Mouse (Mus musculus): ENCODE results near the gene Chid1.

Gene Chid1

DNA sequence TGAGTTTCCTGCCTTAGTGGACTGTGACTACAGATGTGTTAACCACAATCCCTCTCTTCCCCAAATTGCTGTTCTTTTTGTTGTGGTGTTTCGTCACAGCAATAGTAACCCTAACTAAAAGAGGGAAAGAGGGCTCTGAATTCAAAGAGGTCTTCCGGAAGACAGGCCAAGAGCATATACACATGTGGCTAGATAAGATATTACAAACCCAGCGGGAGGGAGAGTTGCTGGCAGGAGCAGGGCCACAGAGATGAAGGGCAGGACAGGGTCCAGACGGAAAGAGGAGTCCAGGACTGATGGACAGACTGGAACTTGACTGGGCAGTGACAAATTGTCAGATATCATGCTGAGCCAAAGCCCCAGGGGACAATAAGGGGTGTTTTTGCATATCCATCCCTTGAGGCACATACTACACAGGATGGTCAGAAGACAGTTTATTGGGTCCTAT, 18.7 kb upstream of the Chid1 start:
- DNase-seq: no peak

DNA sequence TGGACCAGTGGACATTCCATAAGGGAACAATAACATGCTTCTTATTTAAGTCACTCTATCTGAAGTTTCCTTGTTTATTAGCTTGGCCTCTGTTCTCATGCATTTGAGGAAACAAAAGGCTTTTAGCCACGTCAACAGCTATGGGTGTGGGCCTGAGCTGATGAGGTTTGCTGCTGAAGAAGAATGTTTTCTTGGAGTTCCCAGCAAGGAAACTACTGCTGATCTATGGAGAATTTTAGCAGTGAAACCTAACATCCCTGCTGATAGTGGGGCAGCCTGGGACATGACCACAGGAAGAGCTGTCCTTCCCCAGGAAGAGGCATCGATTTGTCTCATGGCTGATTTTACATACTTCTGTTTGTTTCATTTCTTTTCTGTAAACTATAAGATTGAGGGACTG, 10.8 kb upstream of the Chid1 start:
- no peak for DNase-seq

DNA sequence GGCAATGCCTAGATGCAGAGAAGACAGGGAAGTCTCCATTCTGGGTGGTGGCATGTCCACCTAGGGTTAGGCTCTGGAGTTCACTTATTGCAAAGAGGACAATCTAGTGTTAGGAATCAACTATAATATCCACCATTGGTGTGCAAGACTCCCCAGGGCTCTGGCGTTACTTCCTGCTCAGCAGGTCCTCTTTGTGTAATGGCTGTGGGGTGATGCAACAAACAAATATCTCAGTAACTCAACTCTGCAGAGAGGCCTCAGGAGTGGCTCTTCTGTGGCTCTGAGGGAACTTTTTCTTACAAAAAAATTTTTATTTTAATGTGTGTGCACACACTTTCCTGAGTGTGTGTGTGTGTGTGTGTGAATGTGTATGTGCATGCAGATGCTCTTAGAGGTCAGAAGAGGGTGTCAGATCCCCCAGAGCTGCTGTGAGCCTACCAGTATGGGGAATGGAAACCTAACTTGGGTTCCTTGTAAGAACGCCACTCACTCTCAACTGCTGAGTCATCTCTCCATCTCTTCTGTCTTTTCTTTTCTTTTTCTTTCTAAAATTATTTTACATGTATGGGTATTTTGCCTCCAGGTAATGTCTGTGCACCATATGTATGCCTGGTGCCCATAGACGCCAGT, 9.9 kb upstream of the Chid1 start:
- DNase-seq: no peak

DNA sequence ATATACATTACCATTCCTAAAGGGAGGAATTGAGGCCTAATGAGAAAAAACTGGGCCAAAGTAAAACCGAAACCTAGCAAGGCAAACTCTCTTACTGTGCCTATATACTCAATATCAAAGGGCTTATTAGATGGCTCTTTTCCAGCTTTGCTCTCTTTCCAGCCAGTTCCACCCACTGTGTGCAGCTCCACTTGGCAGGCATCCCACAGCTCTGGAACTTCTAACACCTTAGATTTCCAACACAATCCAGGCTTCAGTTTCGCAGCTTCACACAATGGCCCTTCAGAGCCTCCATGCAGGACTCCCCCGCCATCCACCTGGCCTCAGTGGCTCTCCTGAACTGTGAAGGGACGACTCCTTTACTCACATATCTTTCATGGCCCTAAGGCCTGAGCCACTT, 5.0 kb upstream of the Chid1 start:
- DNase-seq: peak; percentile 54 to 61

DNA sequence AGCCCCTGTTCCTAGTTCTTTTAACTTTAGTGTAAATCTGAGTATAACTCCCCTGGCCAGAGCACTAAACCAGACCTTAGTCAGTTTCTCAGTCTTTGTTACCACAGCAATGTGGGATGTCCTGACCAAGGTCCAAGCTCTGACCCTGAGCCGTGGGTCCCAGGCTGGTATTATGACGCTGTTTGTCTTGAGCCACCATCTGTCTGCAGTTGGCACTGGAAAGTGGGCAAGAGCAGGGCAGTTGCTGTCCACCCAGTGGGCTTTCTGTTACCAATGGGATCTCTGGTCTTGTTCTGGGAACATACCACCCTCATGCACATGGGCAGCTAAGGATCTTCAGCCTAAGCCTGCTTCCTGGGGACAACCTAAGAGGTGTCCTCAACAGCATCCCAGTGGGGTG, 2.9 kb upstream of the Chid1 start:
- peak in 1 of 2 experiments; percentile 35 for DNase-seq

DNA sequence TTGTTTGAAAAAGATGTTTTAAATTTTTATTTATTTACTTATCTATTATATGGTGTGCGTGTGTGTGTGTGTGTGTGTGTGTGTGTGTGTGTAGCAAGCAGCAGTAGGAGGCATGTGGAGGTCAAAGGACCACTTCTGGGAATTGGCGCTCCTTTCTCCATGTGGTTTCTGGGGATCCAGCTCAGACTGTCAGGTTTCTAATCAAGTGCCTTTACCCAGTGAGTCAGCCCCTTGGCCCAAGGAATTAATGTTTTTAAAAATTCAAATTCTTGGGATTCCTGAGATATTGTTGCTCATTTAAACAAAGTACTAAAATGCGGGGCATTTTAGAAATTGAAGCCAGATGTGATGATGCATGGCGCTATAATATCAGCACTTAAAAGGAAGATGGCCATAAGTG, 2.0 kb upstream of the Chid1 start:
- DNase-seq: no peak

DNA sequence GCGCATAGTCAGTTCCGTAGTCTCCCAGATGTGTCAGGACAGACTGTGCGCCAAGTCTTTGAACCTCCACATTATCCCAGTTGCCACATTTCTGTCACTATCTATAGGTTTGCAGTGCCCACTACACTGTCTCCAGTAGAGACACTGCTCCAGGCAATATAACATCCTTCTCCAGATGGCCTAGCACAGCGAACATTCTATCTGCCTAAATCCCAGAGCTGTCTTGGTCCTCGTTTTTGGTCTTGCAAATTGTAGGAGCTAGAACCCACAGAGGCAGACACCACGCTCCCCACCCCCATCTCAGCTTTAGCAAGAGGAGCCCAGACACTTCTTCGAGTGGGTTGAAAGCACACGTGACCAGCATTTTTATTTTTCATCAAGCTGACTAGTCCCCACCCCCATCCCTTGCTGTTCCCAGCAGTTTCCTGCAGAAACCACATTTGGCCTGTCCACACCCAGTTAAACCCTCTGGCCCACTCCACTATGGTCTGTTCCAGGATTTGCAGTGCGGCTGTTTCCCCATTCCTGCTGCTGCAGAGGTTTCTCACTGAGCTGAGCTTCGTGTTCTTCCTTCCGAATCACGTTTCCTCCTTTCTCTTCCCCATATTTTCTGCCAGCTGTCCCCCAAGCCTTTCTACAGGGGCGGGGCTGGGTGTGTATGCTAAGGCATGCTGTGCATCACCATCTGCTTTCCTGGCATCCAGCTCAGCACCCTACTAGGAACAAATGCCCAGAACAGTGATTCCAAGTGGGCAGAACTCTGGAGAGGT, 840 bp upstream of the Chid1 start:
- DNase-seq: peak; percentile 92 to 93

DNA sequence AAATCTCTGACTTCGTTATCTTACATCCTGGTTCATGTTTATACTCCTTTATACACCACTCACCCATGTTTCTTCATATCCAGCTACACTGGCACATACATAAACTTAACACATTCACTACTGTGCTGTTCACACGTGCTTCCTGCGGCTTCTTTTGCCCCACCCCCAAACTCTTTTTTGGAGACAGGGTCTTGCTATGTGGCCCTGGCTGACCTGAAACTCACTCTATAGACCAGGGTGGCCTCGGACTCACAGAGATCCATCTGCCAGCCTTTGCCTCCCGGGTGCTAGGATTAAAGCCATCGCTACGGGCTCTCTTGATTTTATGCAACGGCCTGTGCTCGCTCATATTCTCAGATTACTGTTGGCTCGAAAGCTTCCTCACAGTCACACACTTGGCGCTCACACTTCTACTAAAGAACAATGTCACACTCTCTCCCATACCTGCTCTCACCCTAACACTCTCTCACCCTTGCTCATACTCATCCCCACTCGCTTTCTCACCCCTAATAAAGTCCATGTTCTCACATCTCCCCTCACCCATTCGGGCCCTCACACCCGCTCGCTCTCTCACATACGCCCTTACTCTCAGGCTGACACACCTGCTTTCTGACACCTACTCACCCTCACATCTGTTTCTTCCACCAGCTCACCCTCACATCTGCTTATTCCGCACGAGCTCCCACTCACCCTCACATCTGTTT, 653 bp downstream of the Chid1 start:
- peak in 1 of 2 experiments; percentile 26 for DNase-seq

DNA sequence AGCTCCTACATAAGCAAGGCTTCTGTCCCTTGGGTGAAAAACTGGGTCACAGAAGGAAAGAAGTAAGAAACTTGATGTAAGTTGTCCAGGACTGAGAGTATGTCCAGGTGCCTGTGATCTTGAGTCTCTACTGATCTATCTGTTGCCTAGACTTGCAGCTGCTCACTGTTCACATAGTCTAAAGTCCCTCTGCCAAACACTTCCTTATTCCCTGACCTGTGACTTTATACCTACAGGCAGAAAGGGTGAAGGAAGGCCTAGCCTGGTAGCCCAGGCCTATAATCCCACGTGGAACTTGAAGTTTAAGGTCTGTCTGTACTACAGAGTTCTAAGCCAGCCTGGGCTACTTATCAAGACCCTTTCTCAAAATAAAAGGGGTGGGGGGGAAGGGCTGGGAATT, 4.1 kb downstream of the Chid1 start:
- no peak for DNase-seq

DNA sequence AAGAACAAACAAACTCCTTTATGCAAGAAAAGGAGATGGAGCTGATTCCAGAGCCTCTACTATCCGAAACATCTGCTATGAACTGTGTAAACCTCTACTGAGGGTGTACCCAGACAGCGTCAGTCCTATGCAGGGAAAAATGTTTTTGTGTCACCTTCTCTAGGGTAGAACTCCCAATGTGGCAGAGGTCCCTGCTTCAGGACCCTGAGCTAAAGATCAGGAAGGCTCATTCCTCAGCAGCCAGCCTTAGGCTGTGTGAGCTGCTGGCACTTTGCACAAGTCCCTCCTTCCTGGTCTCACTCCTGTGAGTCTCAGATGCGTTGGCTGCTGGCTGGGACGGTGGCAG, 14.1 kb downstream of the Chid1 start:
- no peak for DNase-seq

DNA sequence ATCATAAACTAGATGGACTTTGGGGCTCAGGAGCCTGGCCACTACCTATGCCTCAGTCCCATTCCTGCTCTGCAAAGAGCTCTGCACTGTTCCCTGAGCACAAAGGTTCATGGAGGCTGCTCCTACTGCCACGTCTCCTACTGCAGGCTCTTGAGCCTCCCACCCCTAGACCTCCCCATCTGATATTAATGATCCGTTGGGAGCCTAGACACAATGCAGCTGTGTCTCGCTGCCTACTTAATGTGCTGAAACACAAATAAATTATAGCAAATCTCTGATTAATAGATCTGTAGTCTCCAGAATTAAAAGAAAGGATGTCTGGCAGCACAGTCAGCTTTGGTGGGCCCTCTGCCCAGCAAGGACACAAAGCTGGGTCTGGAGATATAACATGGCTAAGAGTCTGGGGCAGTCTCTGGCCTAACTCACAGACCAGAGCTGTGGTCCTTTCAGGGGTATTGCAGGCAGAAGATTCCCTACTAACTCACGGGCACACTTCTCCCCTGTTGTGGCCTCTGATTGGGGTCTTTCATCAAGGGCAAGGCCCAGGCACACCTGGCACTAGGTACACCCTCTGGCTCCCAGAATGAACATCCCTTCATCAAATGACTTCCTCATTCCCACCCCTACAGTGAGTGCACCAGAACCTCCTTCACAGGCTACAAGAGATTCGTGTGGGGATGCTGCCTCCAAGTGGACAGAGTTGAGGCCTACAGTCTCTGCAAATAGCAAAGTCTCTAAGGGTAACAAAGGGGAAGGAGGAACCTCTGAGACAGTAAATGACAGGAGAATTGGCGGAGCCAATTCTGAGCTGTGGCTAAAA, 14.7 kb downstream of the Chid1 start:
- DNase-seq: peak; percentile 87 to 88

DNA sequence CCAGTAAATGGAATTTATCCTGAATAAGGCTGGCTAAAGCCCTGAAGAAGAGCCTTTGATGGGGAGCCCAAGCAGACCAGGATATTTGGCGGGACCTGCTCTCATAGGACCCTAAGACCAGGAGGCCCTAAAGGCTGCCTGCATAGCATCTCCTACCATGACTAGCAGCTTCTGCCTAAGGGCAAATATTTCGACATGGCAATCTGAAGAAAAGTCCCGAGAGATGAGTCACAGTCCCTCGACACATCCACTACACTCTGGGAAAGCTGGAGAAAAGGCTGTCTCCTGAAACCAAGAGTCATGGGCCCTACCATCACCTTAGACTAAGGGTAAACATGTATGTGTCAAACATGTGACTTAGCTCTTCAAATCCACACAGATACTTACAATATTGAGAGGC, 15.4 kb downstream of the Chid1 start:
- no peak for DNase-seq

DNA sequence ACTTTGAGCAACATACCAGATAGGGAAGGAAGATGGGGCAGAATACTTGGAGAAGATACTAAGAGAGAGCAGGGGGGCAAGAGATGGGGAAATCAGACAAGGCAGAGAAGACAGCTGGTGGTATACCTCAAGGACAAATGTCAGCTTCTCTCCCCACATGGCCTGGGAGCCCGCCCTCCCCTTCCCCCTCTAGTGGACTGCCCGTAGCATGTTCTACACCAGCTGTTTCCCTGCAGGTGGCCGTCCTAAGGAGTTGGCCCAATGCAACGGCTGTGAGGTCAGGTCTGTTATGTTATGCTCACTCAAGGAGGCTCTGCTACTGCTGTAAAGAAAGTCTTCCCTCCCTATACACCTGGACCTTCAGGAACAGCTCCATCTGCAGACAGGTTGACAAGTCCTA, 16.6 kb downstream of the Chid1 start:
- peak in 1 of 2 experiments; percentile 29 for DNase-seq

DNA sequence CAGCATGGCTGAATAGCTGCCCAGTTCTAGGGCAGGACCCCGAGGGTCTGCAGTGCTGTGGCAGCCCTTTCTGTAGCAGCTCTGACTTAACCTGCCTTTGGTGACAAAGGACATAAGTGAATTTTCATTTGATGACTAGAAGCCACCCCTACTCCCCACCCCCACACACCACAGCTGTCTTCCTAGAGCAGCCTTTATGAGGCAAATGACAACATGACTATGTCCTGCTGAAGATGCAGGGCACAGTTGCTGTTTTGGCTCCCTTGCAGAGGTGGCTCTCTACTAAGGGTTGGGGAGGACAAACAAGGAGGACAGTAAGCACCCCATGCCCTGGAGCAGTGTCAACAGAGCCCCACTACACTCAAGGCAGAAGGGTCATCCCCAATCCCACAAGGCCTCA, 19.9 kb downstream of the Chid1 start:
- no peak for DNase-seq

DNA sequence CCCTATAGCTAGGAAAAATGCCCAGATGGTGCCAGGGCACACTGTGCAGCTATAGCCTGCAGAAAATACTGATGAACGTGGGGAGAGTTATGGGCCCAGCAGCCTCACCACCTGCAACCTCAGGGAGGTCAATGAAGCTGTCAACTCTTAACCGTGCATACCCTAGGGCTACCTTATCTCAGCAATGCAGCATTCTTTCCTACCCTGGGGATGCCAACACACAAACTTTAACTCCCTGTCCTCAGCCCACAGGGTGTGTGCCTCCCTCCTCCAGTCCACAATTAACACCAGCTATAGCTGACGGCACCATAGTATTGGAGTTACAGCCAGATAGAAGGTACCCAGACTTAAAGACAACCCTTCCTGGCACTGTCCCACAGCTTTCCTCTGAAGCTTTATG, 20.7 kb downstream of the Chid1 start:
- no peak for DNase-seq

DNA sequence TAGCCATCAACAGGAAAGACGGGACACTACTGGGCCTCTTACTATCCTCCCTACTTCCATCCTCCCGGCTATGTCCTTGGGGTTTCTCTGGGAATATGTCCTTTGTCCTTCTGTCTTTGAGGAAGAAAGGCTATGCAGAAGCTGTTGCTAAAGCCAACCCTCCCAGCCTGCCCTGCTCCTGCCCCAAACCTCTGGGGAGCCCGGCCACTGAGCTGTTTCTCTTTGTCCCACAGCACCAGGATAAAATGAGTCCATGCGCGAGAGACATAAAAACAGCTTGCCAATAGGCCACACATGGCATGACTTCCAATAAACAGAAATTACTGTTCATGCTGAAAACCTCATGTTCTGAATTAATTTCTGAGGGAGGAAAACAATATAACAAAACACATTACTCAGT, 21.4 kb downstream of the Chid1 start:
- no peak for DNase-seq

DNA sequence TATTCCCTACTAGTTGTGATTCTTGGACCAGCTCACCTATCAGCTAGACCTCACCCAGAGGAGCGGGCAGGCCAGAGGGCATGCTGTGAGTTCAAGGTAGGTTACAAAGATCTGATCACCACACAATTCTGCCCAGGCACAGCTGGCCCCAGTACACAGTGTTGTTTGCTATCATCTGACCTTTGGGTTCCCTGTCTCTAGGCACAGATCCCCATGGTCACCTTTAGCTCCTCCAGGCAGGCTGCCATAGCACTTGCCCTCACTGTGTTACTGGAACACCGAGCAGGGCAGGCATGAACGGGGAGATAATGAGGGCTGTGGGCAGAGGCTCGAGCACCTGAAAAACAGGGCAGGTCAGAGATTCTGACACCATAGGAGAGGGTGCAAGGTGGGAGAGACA, 22.0 kb downstream of the Chid1 start:
- DNase-seq: no peak

DNA sequence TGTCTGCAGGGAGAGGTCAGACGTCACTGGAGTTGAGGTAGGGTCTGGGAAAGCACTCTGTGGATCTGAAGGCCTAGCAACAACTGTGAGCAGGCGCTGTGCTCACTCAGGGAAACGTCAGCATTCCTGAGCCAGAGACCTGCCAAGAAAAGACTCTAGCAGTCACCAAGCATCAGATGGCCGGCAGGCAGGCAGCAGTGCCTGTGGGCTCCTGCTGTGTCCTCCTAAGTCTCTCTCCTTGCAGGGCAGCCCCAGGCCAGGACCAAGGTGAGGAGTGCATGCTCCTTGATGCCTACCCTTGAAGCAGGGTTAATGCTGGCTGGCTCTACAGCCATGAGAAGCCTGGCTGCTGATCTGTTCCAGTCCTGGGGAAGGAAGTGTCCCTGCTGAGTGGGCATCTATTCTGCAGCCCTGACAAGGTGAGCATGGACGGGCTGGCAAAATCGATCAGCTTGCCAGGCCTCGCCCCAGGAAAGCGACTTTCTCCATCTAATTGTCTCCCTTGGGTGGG, 28.9 kb downstream of the Chid1 start:
- peak; percentile 71 for DNase-seq

DNA sequence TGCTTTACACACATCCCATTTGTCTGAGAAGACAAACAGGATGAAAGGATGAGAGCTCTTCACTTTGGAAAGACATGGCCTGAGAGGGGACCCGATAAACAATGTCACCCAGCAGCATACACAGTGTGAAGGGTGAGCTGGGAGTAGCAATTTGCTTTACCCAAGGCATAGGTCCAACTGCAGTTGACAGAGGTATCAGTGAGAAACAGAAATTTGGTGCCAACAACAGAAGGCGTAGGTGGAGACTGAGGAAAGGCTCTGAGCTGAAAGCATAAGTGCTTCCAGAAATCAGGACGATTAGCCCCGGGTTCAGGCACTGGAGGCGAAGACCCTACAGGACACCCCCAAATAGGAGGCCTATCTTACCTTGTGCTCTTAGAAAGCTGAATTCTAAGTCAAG, 29.5 kb downstream of the Chid1 start:
- peak; percentile 59 to 71 for DNase-seq

DNA sequence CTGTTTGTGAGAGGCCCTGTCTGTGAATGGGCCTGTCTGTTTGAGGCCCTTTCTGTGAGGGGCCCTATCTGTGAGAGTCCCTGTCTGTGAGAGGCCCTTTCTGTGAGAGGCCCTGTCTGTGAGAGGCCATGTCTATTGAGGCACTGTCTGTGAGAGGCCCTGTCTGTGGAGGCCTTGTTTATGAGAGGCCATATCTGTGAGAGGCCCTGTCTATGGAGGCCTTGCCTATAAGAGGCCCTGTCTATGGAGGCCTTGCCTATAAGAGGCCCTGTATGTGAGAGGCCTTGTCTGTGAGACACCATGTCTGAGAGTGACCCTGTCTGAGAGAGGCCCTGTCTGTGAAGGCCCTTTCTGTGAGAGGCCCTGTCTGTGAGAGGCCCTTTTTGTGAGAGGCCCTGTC, 31.5 kb downstream of the Chid1 start:
- DNase-seq: no peak

DNA sequence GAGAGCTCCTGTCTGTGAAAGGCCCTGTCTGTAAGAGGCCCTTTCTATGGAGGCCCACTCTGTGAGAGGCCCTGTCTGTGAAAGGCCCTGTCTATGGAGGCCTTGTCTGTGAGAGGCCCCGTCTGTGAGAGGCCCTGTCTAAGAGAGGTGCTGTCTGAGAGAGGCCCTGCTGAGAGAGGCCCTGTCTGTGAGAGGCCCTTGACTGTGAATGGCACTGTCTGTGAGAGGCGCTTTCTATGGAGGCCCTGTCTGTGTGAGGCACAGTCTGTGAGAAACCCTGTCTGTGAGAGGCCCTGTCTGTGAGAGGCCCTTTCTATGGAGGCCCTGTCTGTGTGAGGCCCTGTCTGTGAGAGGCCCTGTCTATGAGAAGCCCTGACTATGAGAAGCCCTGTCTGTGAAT, 33.4 kb downstream of the Chid1 start:
- DNase-seq: peak in 1 of 2 experiments; percentile 1

DNA sequence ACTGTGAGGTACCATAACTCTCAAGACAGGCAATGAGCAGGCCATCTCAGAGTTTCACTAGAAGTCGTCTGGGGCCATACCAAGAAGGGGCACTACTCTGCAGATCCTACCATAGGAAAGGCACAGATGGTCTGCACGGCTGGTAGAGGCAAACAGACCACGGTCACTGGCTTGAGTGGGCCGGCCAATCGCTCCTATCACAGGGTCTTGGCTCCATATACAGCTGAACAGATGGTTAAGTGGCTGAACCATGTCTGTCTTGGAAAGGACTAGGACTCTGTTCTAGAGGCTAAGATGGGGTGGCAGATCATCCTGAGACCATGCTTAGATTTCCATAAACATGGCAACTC, 37.1 kb downstream of the Chid1 start:
- DNase-seq: peak; percentile 74 to 83

Data from cerebellum, adult 18-20 months (tissue).